Mouse (Mus musculus): ENCODE measurements around the gene Sh3glb1.
A peak's percentile ranks its signal among the peaks of the same experiment; 100 is the strongest.

DNA sequence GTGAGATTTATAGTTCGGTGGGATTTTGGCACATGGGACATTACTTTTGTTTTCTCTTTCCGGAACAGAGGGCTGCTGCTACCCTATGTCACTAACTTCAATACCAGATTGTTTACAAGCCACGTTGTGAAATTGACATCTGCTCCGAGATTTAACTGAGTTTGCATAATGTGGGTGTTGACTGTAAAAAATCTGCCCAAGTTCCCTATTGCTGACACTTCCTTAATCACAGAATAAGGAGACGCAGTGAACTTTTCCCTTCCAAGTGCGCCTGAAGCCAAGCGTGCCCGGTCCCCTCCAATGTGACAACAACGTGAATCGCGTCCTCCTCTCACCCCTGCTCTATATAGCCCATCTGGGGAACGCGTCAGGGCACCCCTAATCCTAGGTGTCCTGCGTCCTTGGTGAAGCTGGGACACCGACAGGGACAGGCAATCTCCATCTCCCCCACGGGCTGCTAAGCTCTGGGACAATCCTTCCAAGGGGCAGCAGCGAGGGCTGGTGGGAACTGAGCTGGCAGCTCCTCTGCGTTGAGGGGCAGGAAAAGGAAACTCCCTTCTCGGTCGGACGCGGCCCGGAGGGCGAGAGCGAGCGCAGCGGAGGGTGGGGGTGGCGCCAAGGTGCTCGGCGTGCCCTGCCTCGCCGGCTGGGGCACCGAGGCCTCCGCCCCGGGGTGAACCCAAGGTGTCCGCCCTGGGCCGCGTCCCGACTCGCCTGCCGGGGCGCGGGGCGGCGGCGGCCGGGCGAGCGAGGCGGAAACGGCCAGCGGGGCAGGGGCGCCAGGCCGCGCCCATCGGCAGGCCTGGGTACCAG is 841 bp downstream of the Sh3glb1 start:
- TF ChIP-seq USF1 (IDR thresholded peaks at IDR 0.05; ENCODE audit: low read depth) = no peak
- no peak for TF ChIP-seq CTCF (IDR thresholded peaks at IDR 0.05; ENCODE audit: control insufficient read depth, insufficient read depth, insufficient read length)
- no peak for TF ChIP-seq CEBPB (IDR thresholded peaks at IDR 0.05; ENCODE audit: low read depth)
- peak; percentile 46 for TF ChIP-seq MAX (IDR thresholded peaks at IDR 0.05)
- no peak for TF ChIP-seq MYOG (IDR thresholded peaks at IDR 0.05; ENCODE audit: control insufficient read depth, extremely low read depth, insufficient read length)
- no peak for TF ChIP-seq FOSL1 (IDR thresholded peaks at IDR 0.05; ENCODE audit: insufficient read depth, low read length, poor library complexity, severe bottlenecking)
